18 mouse cellular contexts compared by ENCODE assay signal in genomic region chr3:97299885-97300284, GRCm38 (mm10). TPM values are rescaled to one million over a fixed set of nuclear protein-coding genes. Genes with fewer than 3 reads are reported as not detected.
DNase-seq lines count a peak whose midpoint lies in the region; ATAC-seq and TF ChIP-seq lines count a peak whose summit lies in the region.
"Had no signal": no experiment of that assay in that cellular context is flagged by ENCODE, and none has a peak within 500 bp of the region (broad histone marks: within the 10 kb centered on the region; RNA-seq: fewer than 3 reads in every experiment).

No protein-coding gene starts in this region.

- H3K4me1 ChIP-seq in kidney, adult 2 months (ENCODE audit: control insufficient read depth, insufficient read depth, low read length), result 0 out of 2 replicates have a peak, but pooled peaks cover 3% of the 10 kb centered on the region
- peaks cover 32% of the 10 kb centered on the region for H3K4me1 ChIP-seq in kidney, embryonic 15.5 days
- H3K4me1 ChIP-seq in midbrain, postnatal 0 days (ENCODE audit: insufficient read depth, low read length), result peaks cover 8% of the 10 kb centered on the region
- peaks cover 18% of the 10 kb centered on the region for H3K4me1 ChIP-seq in midbrain, embryonic 11.5 days (ENCODE audit: control insufficient read depth, insufficient read depth, low read length)

- peak; percentile 31 for DNase-seq in CD4-positive, CD25-positive, alpha-beta regulatory T cell, adult 2 months (ENCODE audit: low read depth, low spot score)
- no peak for DNase-seq in kidney, adult 2 months
- no peak for DNase-seq in midbrain, postnatal 0 days (ENCODE audit: low spot score)
- no peak for DNase-seq in midbrain, embryonic 11.5 days (ENCODE audit: low spot score, missing footprints)
- DNase-seq in right cerebral cortex, postnatal 36 days (ENCODE audit: low spot score in 2 of 2), result no peak
- no peak for DNase-seq in embryo, embryonic 9.5 days (ENCODE audit: extremely low spot score)
- DNase-seq: cerebellum, postnatal 14 days; gastrocnemius, postnatal 36 days; kidney, postnatal 36 days; layer of hippocampus, postnatal 36 days; lung, adult 2 months; right cerebral cortex, postnatal 14 days had no signal

- H3K9me3 ChIP-seq in kidney, embryonic 15.5 days (replicated peaks), result 0 out of 2 replicates have a peak, but pooled peaks cover 3% of the 10 kb centered on the region
- H3K9me3 ChIP-seq in midbrain, postnatal 0 days (ENCODE audit: low read length), result no peaks in the 10 kb centered on the region
- H3K9me3 ChIP-seq in midbrain, embryonic 11.5 days (ENCODE audit: control insufficient read depth, low read length), result peaks cover 3% of the 10 kb centered on the region; the same call in 1 of the 2 replicates
- H3K9me3 ChIP-seq: intestine, embryonic 15.5 days had no signal

- no peak overlapping the region for H3K4me2 ChIP-seq in kidney, embryonic 15.5 days
- H3K4me2 ChIP-seq in midbrain, postnatal 0 days (ENCODE audit: low read depth, low read length, poor library complexity, severe bottlenecking), result no peak overlapping the region
- no peak overlapping the region for H3K4me2 ChIP-seq in midbrain, embryonic 11.5 days
- H3K4me2 ChIP-seq: intestine, embryonic 15.5 days had no signal

- no peaks in the 10 kb centered on the region for H3K27me3 ChIP-seq in kidney, adult 2 months (replicated peaks; ENCODE audit: control insufficient read depth, insufficient read depth, low read length)
- H3K27me3 ChIP-seq in kidney, embryonic 15.5 days, result no peaks in the 10 kb centered on the region
- H3K27me3 ChIP-seq in midbrain, postnatal 0 days (ENCODE audit: insufficient read depth, low read length), result no peaks in the 10 kb centered on the region
- H3K27me3 ChIP-seq in midbrain, embryonic 11.5 days (ENCODE audit: control insufficient read depth, insufficient read depth, low read length), result no peaks in the 10 kb centered on the region
- H3K27me3 ChIP-seq: heart, embryonic 13.5 days; intestine, embryonic 15.5 days; neural tube, embryonic 12.5 days had no signal

- no peak for ATAC-seq in CD4-positive, CD25-positive, alpha-beta regulatory T cell, adult 4 months
- ATAC-seq in kidney, embryonic 15.5 days (replicated peaks; ENCODE audit: low FRiP score), result no peak
- ATAC-seq in midbrain, postnatal 0 days (ENCODE audit: low FRiP score), result no peak
- ATAC-seq in midbrain, embryonic 11.5 days (ENCODE audit: low FRiP score), result no peak
- ATAC-seq: intestine, embryonic 15.5 days; midbrain, embryonic 16.5 days had no signal

- no peak overlapping the region for H3K9ac ChIP-seq in kidney, embryonic 15.5 days
- no peak overlapping the region for H3K9ac ChIP-seq in midbrain, postnatal 0 days (replicated peaks; ENCODE audit: low read length, poor library complexity, severe bottlenecking)
- no peak overlapping the region for H3K9ac ChIP-seq in midbrain, embryonic 11.5 days (ENCODE audit: low read length)
- H3K9ac ChIP-seq: intestine, embryonic 15.5 days; neural tube, embryonic 12.5 days had no signal

- TF ChIP-seq CTCF in kidney, adult 2 months (conservative IDR thresholded peaks at IDR 0.05; ENCODE audit: insufficient read depth, insufficient read length, low read depth, low read length), result peak; percentile 31; the same call in 1 of the 2 replicates
- TF ChIP-seq CTCF in midbrain, postnatal 0 days (IDR thresholded peaks at IDR 0.05), result peak; percentile 52

- H3K4me3 ChIP-seq in kidney, adult 2 months (ENCODE audit: insufficient read depth, low read depth, low read length), result no peak overlapping the region
- no peak overlapping the region for H3K4me3 ChIP-seq in kidney, embryonic 15.5 days (replicated peaks)
- H3K4me3 ChIP-seq in midbrain, postnatal 0 days (ENCODE audit: low read depth, low read length), result no peak overlapping the region
- no peak overlapping the region for H3K4me3 ChIP-seq in midbrain, embryonic 11.5 days (ENCODE audit: low read depth, low read length)
- H3K4me3 ChIP-seq: intestine, embryonic 15.5 days; neural tube, embryonic 12.5 days had no signal

- no peak overlapping the region for H3K27ac ChIP-seq in kidney, adult 2 months (ENCODE audit: insufficient read depth, low read depth, low read length)
- no peak overlapping the region for H3K27ac ChIP-seq in kidney, embryonic 15.5 days
- no peak overlapping the region for H3K27ac ChIP-seq in midbrain, postnatal 0 days (ENCODE audit: low read depth, low read length)
- no peak overlapping the region for H3K27ac ChIP-seq in midbrain, embryonic 11.5 days (ENCODE audit: low read depth, low read length)
- H3K27ac ChIP-seq: neural tube, embryonic 12.5 days had no signal

- TF ChIP-seq POLR2A in kidney, adult 2 months (IDR thresholded peaks at IDR 0.05; ENCODE audit: low read depth, low read length), result no peak

- no peaks in the 10 kb centered on the region for H3K36me3 ChIP-seq in kidney, adult 2 months (ENCODE audit: control insufficient read depth, insufficient read depth, low read length)
- no peaks in the 10 kb centered on the region for H3K36me3 ChIP-seq in kidney, embryonic 15.5 days
- no peaks in the 10 kb centered on the region for H3K36me3 ChIP-seq in midbrain, postnatal 0 days (ENCODE audit: insufficient read depth, low read length)
- H3K36me3 ChIP-seq in midbrain, embryonic 11.5 days (ENCODE audit: control insufficient read depth, insufficient read depth, low read length), result no peaks in the 10 kb centered on the region
- H3K36me3 ChIP-seq: heart, embryonic 13.5 days; intestine, embryonic 15.5 days; neural tube, embryonic 12.5 days had no signal

RNA-seq across cellular contexts. Expression of gene Bcl9, which starts 2.2 kb away (rescaled TPM):
- 1 to 10 TPM; 2.4 to 4.8 TPM for polyA plus RNA-seq in CD4-positive, CD25-positive, alpha-beta regulatory T cell, adult 4 months (2017; shearing (Covaris generic))
- polyA plus RNA-seq in kidney, adult 2 months (2012; rRNA removed), result 7.6 and 9.0 TPM in 2 replicates
- 61.3 and 66.6 TPM in 2 replicates for polyA plus RNA-seq in kidney, embryonic 15.5 days (2015; fragmentation: Nextera tagmentation; extraction: Ambion mirVana)
- 32.2 and 39.6 TPM in 2 replicates for total RNA-seq in midbrain, postnatal 0 days (2014; rRNA removed)
- polyA plus RNA-seq in midbrain, postnatal 0 days (2015; fragmentation: Nextera tagmentation; extraction: Ambion mirVana), result 58.9 and 61.3 TPM in 2 replicates
- 59.8 and 60.3 TPM in 2 replicates for polyA plus RNA-seq in midbrain, embryonic 11.5 days (2014; fragmentation: Nextera tagmentation; extraction: Ambion mirVana)
